Mouse (Mus musculus): ENCODE measurements at regions not wholly inside any gene's neighbourhood (a gene's known extent, or its start where the extent isn't known, plus 50 kb on each side); places are given as distances from the start of the nearest gene placed in this dataset.
"Not testable (repeated sequence)": the region's sequence is repeated elsewhere in the genome, so short reads cannot be mapped to it uniquely, and the experiment has no call there.

- CTCF ChIA-PET, result no interaction called here
- POLR2A ChIA-PET, result no interaction called here
These were observed 614.3 kb upstream of the Igfbp3 start for GRCm38 (mm10) chr11:7828001-7828400.

GRCm38 (mm10) chr11:7827402-7827801 lies 613.7 kb upstream of the Igfbp3 start:
- ChIA-PET POLR2A (no interaction called here), CTCF (no interaction called here)

- POLR2A ChIA-PET, result no interaction called here
These were observed 602.0 kb upstream of the Igfbp3 start for GRCm38 (mm10) chr11:7815750-7816149.

GRCm38 (mm10) chr11:7814556-7814955 lies 600.8 kb upstream of the Igfbp3 start:
- ChIA-PET CTCF (no interaction called here), POLR2A (no interaction called here)

More at GRCm38 (mm10) chr11:7815750-7816149, 602.0 kb upstream of the Igfbp3 start:
- CTCF ChIA-PET, result interaction anchor here in 1 of 4 experiments (1.0 kb wide), 1 partner anchor 605 kb away, joined by 4 read pairs; no protein-coding TSS in a partner anchor

- CTCF ChIA-PET, result no interaction called here
These were observed 598.7 kb upstream of the Igfbp3 start for GRCm38 (mm10) chr11:7812436-7812835.

GRCm38 (mm10) chr11:7809741-7810140 lies 596.0 kb upstream of the Igfbp3 start:
- CTCF ChIA-PET, result no interaction called here

More at GRCm38 (mm10) chr11:7812436-7812835, 598.7 kb upstream of the Igfbp3 start:
- POLR2A ChIA-PET, result interaction anchor here in 1 of 4 experiments (0.6 kb wide), 1 partner anchor 271 kb away, joined by 4 read pairs; no protein-coding TSS in a partner anchor

GRCm38 (mm10) chr11:7796373-7796772 lies 582.6 kb upstream of the Igfbp3 start:
- ChIA-PET CTCF (no interaction called here), POLR2A (no interaction called here)

More at GRCm38 (mm10) chr11:7809741-7810140, 596.0 kb upstream of the Igfbp3 start:
- POLR2A ChIA-PET, result interaction anchor here in 1 of 4 experiments (0.7 kb wide), 1 partner anchor 119 kb away, joined by 3 read pairs; no protein-coding TSS in a partner anchor

GRCm38 (mm10) chr11:7794206-7794605 lies 580.5 kb upstream of the Igfbp3 start:
- ChIA-PET POLR2A (no interaction called here), CTCF (no interaction called here)

- ChIA-PET POLR2A (interaction anchor here in 1 of 4 experiments (0.6 kb wide), 1 partner anchor 72 kb away, joined by 7 read pairs; no protein-coding TSS in a partner anchor), CTCF (no interaction called here)
These were observed 566.9 kb upstream of the Igfbp3 start for GRCm38 (mm10) chr11:7780476-7781112.

GRCm38 (mm10) chr11:7775361-7775760 lies 561.6 kb upstream of the Igfbp3 start:
- POLR2A ChIA-PET, result interaction anchor here in 1 of 4 experiments (1.6 kb wide), 1 partner anchor 24 kb away, joined by 4 read pairs; no protein-coding TSS in a partner anchor
- CTCF ChIA-PET, result not testable (repeated sequence)

- ChIA-PET CTCF (no interaction called here), POLR2A (no interaction called here)
These were observed 551.6 kb upstream of the Igfbp3 start for GRCm38 (mm10) chr11:7765303-7765702.

- CTCF ChIA-PET, result no interaction called here
These were observed 545.2 kb upstream of the Igfbp3 start for GRCm38 (mm10) chr11:7758862-7759467.

More at GRCm38 (mm10) chr11:7758862-7759467, 545.2 kb upstream of the Igfbp3 start:
- POLR2A ChIA-PET, result no interaction called here

Measured in embryonic stem cell, embryonic (primary cell).